Mouse (Mus musculus): Measurements from ENCODE around the gene Gm853.
"Not testable (repeated sequence)": the region's sequence is repeated elsewhere in the genome, so short reads cannot be mapped to it uniquely, and the experiment has no call there.

Gene Gm853

GRCm38 (mm10) chr4:130222179-130222578, at the start of gene Gm853:
TSS of gene Gm853 (minus strand) at chr4:130222401.
- DNase-seq (ENCODE audit: low spot score in 2 of 2) = no peak

- DNase-seq (ENCODE audit: low spot score in 2 of 2) = peak; percentile 15 to 63
Measured at GRCm38 (mm10) chr4:130270611-130271347, 48.6 kb upstream of the Gm853 start.

GRCm38 (mm10) chr4:130270089-130270488, 47.9 kb upstream of the Gm853 start:
- peak; percentile 54 to 84 for DNase-seq (ENCODE audit: low spot score in 2 of 2)

GRCm38 (mm10) chr4:130268736-130269135, 46.5 kb upstream of the Gm853 start:
- no peak for DNase-seq (ENCODE audit: low spot score in 2 of 2)

GRCm38 (mm10) chr4:130267069-130267468, 44.9 kb upstream of the Gm853 start:
- DNase-seq (ENCODE audit: low spot score in 2 of 2) = no peak

- no peak for DNase-seq (ENCODE audit: low spot score in 2 of 2)
Measured at GRCm38 (mm10) chr4:130266601-130267000, 44.4 kb upstream of the Gm853 start.

GRCm38 (mm10) chr4:130264698-130265349, 42.6 kb upstream of the Gm853 start:
- DNase-seq (ENCODE audit: low spot score in 2 of 2) = peak in 1 of 2 experiments; percentile 69

- no peak for DNase-seq (ENCODE audit: low spot score in 2 of 2)
Measured at GRCm38 (mm10) chr4:130264131-130264530, 41.9 kb upstream of the Gm853 start.

- no peak for DNase-seq (ENCODE audit: low spot score in 2 of 2)
Measured at GRCm38 (mm10) chr4:130260406-130260805, 38.2 kb upstream of the Gm853 start.

- no peak for DNase-seq (ENCODE audit: low spot score in 2 of 2)
Measured at GRCm38 (mm10) chr4:130252441-130253157, 30.4 kb upstream of the Gm853 start.

GRCm38 (mm10) chr4:130251763-130252162, 29.6 kb upstream of the Gm853 start:
- DNase-seq (ENCODE audit: low spot score in 2 of 2) = no peak

GRCm38 (mm10) chr4:130251172-130251705, 29.0 kb upstream of the Gm853 start:
- no peak for DNase-seq (ENCODE audit: low spot score in 2 of 2)

GRCm38 (mm10) chr4:130248636-130249035, 26.4 kb upstream of the Gm853 start:
- DNase-seq (ENCODE audit: low spot score in 2 of 2) = no peak

GRCm38 (mm10) chr4:130246132-130246531, 23.9 kb upstream of the Gm853 start:
- DNase-seq (ENCODE audit: low spot score in 2 of 2) = peak in 1 of 2 experiments; percentile 79

- no peak for DNase-seq (ENCODE audit: low spot score in 2 of 2)
Measured at GRCm38 (mm10) chr4:130244749-130245148, 22.5 kb upstream of the Gm853 start.

GRCm38 (mm10) chr4:130243621-130244020, 21.4 kb upstream of the Gm853 start:
- not testable (repeated sequence) for DNase-seq (ENCODE audit: low spot score in 2 of 2)

- no peak for DNase-seq (ENCODE audit: low spot score in 2 of 2)
Measured at GRCm38 (mm10) chr4:130242956-130243355, 20.8 kb upstream of the Gm853 start.

GRCm38 (mm10) chr4:130240695-130241094, 18.5 kb upstream of the Gm853 start:
- no peak for DNase-seq (ENCODE audit: low spot score in 2 of 2)

- no peak for DNase-seq (ENCODE audit: low spot score in 2 of 2)
Measured at GRCm38 (mm10) chr4:130237607-130238006, 15.4 kb upstream of the Gm853 start.

GRCm38 (mm10) chr4:130236361-130236760, 14.2 kb upstream of the Gm853 start:
- no peak for DNase-seq (ENCODE audit: low spot score in 2 of 2)

GRCm38 (mm10) chr4:130224071-130224470, 1.9 kb upstream of the Gm853 start:
- no peak for DNase-seq (ENCODE audit: low spot score in 2 of 2)

GRCm38 (mm10) chr4:130220176-130220575, 2.0 kb downstream of the Gm853 start:
- DNase-seq (ENCODE audit: low spot score in 2 of 2) = no peak
